In the genomic region with DNA sequence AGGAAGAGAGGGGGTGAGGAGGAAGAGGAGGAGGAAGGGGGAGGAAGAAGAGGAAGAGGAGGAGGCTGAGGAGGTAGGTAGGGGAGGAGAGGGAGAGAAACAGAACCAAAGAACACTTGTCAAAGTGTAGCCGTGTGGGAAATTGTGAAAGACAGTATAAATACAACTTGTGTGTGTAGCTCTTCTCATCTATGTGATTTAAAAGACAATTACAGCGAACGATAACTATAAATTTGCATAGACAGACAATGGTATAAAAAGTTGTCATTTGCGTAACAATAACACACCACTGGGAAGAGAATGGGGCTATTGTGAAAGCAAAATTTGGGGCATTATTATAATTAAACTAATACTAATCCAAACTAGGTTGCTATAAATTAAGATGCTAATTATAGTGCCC, we compare ENCODE assay signal across 25 mouse cellular contexts. TPM values are rescaled to one million over a fixed set of nuclear protein-coding genes. Genes with fewer than 3 reads are reported as not detected.
DNase-seq lines count a peak whose midpoint lies in the region; ATAC-seq and TF ChIP-seq lines count a peak whose summit lies in the region.
"Had no signal": no experiment of that assay in that cellular context is flagged by ENCODE, and none has a peak within 500 bp of the region (broad histone marks: within the 10 kb centered on the region; RNA-seq: fewer than 3 reads in every experiment).

No protein-coding gene starts in this region.

- H3K36me3 ChIP-seq in forebrain, embryonic 14.5 days (ENCODE audit: control insufficient read depth, insufficient read depth, low read length): no peaks in the 10 kb centered on the region
- no peaks in the 10 kb centered on the region for H3K36me3 ChIP-seq in forebrain, embryonic 11.5 days (ENCODE audit: control insufficient read depth, insufficient read depth, low read length)
- no peaks in the 10 kb centered on the region for H3K36me3 ChIP-seq in forebrain, postnatal 0 days (ENCODE audit: insufficient read depth)
- no peaks in the 10 kb centered on the region for H3K36me3 ChIP-seq in intestine, embryonic 15.5 days
- H3K36me3 ChIP-seq: embryonic facial prominence, embryonic 13.5 days; embryonic facial prominence, embryonic 15.5 days had no signal

- no peak for TF ChIP-seq CTCF in brain, embryonic 14.5 days (IDR thresholded peaks at IDR 0.05; ENCODE audit: borderline replicate concordance, extremely low read depth, insufficient read depth, insufficient read length)
- no peak for TF ChIP-seq CTCF in forebrain, postnatal 0 days (IDR thresholded peaks at IDR 0.05; ENCODE audit: low read depth)

- DNase-seq in forebrain, embryonic 14.5 days (ENCODE audit: low spot score): no peak
- DNase-seq in forebrain, embryonic 11.5 days (ENCODE audit: low spot score): no peak
- peak; percentile 30 for DNase-seq in retina, postnatal 1 day
- DNase-seq in retina, embryonic 14.5 days (ENCODE audit: low spot score): no peak
- peak; percentile 50 for DNase-seq in brain, embryonic 14.5 days (ENCODE audit: low read depth)
- no peak for DNase-seq in forebrain, postnatal 0 days
- no peak for DNase-seq in lung, postnatal 4 days
- DNase-seq: adrenal gland, adult 8-10 months; adrenal gland, postnatal 14 days; adrenal gland, postnatal 36 days; cerebellum, adult 11 months; cerebellum, adult 18-20 months; cerebellum, adult 8-10 months; cerebellum, adult 9-11 months; cerebellum, postnatal 14 days; cerebellum, postnatal 36 days; embryo, embryonic 11 days had no signal

- no peaks in the 10 kb centered on the region for H3K27me3 ChIP-seq in forebrain, embryonic 14.5 days (replicated peaks; ENCODE audit: control insufficient read depth, insufficient read depth, low read length)
- no peaks in the 10 kb centered on the region for H3K27me3 ChIP-seq in forebrain, embryonic 11.5 days (ENCODE audit: control insufficient read depth, insufficient read depth, low read length)
- H3K27me3 ChIP-seq in forebrain, postnatal 0 days (ENCODE audit: insufficient read depth, low read length): no peaks in the 10 kb centered on the region
- no peaks in the 10 kb centered on the region for H3K27me3 ChIP-seq in intestine, embryonic 15.5 days (replicated peaks)
- H3K27me3 ChIP-seq: embryonic facial prominence, embryonic 13.5 days; embryonic facial prominence, embryonic 15.5 days had no signal

- TF ChIP-seq POLR2A in brain, embryonic 14.5 days (IDR thresholded peaks at IDR 0.05; ENCODE audit: borderline replicate concordance, extremely low read depth, insufficient read depth, insufficient read length, poor library complexity, severe bottlenecking): no peak

- H3K27ac ChIP-seq in forebrain, embryonic 14.5 days (ENCODE audit: low read depth, low read length): no peak overlapping the region
- H3K27ac ChIP-seq in forebrain, embryonic 11.5 days (ENCODE audit: low read depth, low read length): no peak overlapping the region
- H3K27ac ChIP-seq in forebrain, postnatal 0 days (ENCODE audit: low read depth, low read length): no peak overlapping the region
- H3K27ac ChIP-seq in intestine, embryonic 15.5 days: no peak overlapping the region
- H3K27ac ChIP-seq: embryonic facial prominence, embryonic 13.5 days; embryonic facial prominence, embryonic 15.5 days had no signal

- no peaks in the 10 kb centered on the region for H3K9me3 ChIP-seq in forebrain, embryonic 14.5 days (replicated peaks; ENCODE audit: control insufficient read depth, low read length)
- no peaks in the 10 kb centered on the region for H3K9me3 ChIP-seq in forebrain, embryonic 11.5 days (ENCODE audit: control insufficient read depth, low read length)
- H3K9me3 ChIP-seq in forebrain, postnatal 0 days (ENCODE audit: low read length): no peaks in the 10 kb centered on the region
- H3K9me3 ChIP-seq in intestine, embryonic 15.5 days: no peaks in the 10 kb centered on the region
- H3K9me3 ChIP-seq: embryonic facial prominence, embryonic 13.5 days; embryonic facial prominence, embryonic 15.5 days had no signal

- no peak overlapping the region for H3K4me2 ChIP-seq in forebrain, embryonic 14.5 days (ENCODE audit: low read length)
- no peak overlapping the region for H3K4me2 ChIP-seq in forebrain, embryonic 11.5 days (ENCODE audit: low read depth, low read length, severe bottlenecking)
- H3K4me2 ChIP-seq in forebrain, postnatal 0 days (ENCODE audit: low read depth): no peak overlapping the region
- H3K4me2 ChIP-seq in intestine, embryonic 15.5 days (replicated peaks): no peak overlapping the region
- H3K4me2 ChIP-seq: embryonic facial prominence, embryonic 13.5 days; embryonic facial prominence, embryonic 15.5 days had no signal

- H3K4me3 ChIP-seq in forebrain, embryonic 14.5 days (ENCODE audit: low read depth, low read length): no peak overlapping the region
- no peak overlapping the region for H3K4me3 ChIP-seq in forebrain, embryonic 11.5 days (ENCODE audit: low read depth, low read length)
- H3K4me3 ChIP-seq in forebrain, postnatal 0 days (ENCODE audit: low read depth, low read length): no peak overlapping the region
- no peak overlapping the region for H3K4me3 ChIP-seq in intestine, embryonic 15.5 days (replicated peaks)
- H3K4me3 ChIP-seq: embryonic facial prominence, embryonic 13.5 days; embryonic facial prominence, embryonic 15.5 days; erythroblast, embryonic 14.5 days had no signal

- H3K4me1 ChIP-seq in forebrain, embryonic 14.5 days (ENCODE audit: control insufficient read depth, insufficient read depth, low read length): no peaks in the 10 kb centered on the region
- no peaks in the 10 kb centered on the region for H3K4me1 ChIP-seq in forebrain, embryonic 11.5 days (replicated peaks; ENCODE audit: control insufficient read depth, insufficient read depth, low read length)
- H3K4me1 ChIP-seq in forebrain, postnatal 0 days (ENCODE audit: insufficient read depth): no peaks in the 10 kb centered on the region
- no peaks in the 10 kb centered on the region for H3K4me1 ChIP-seq in intestine, embryonic 15.5 days (replicated peaks)
- H3K4me1 ChIP-seq: embryonic facial prominence, embryonic 13.5 days; embryonic facial prominence, embryonic 15.5 days had no signal

- WGBS in forebrain, embryonic 14.5 days: 21% methylated on average over 4 of the region's 4 CpGs
- WGBS in forebrain, embryonic 11.5 days: 65% methylated on average over 4 of the region's 4 CpGs
- WGBS in forebrain, postnatal 0 days: 30% methylated on average over 4 of the region's 4 CpGs
- WGBS in intestine, embryonic 15.5 days: 83% methylated on average over 4 of the region's 4 CpGs

- H3K9ac ChIP-seq in forebrain, embryonic 14.5 days (ENCODE audit: low read length): no peak overlapping the region
- H3K9ac ChIP-seq in forebrain, embryonic 11.5 days (ENCODE audit: low read length): no peak overlapping the region
- H3K9ac ChIP-seq in forebrain, postnatal 0 days: no peak overlapping the region
- H3K9ac ChIP-seq in intestine, embryonic 15.5 days: no peak overlapping the region
- H3K9ac ChIP-seq: embryonic facial prominence, embryonic 13.5 days; embryonic facial prominence, embryonic 15.5 days had no signal

- ATAC-seq in forebrain, embryonic 14.5 days: peak; percentile 52; the same call in 1 of the 2 replicates
- ATAC-seq in forebrain, embryonic 11.5 days (replicated peaks; ENCODE audit: low FRiP score): no peak
- peak; percentile 78; the same call in 1 of the 2 replicates for ATAC-seq in forebrain, postnatal 0 days
- no peak for ATAC-seq in intestine, embryonic 15.5 days
- ATAC-seq: activated CD4-positive, CD25-positive, alpha-beta regulatory T cell, adult 4 months had no signal

RNA-seq across cellular contexts. Expression of a gene that starts 20.0 kb away (rescaled TPM):
- polyA plus RNA-seq in forebrain, embryonic 14.5 days (2014; fragmentation: Nextera tagmentation; extraction: Ambion mirVana): 3.0 TPM in 2 replicates
- polyA plus RNA-seq in forebrain, embryonic 11.5 days (2014; fragmentation: Nextera tagmentation; extraction: Ambion mirVana): 2.3 and 2.5 TPM in 2 replicates
- 15.2 and 16.3 TPM in 2 replicates for polyA plus RNA-seq in brain, embryonic 14.5 days (2012; rRNA removed)
- 22.5 and 33.1 TPM in 2 replicates for total RNA-seq in forebrain, postnatal 0 days (2014; rRNA removed)
- 5.1 and 6.9 TPM in 2 replicates for polyA plus RNA-seq in forebrain, postnatal 0 days (2015; fragmentation: Nextera tagmentation; extraction: Ambion mirVana)
- 2.0 and 2.1 TPM in 2 replicates for polyA plus RNA-seq in intestine, embryonic 15.5 days (2015; fragmentation: Nextera tagmentation; extraction: Ambion mirVana)
- total RNA-seq: common myeloid progenitor, adult 5-6 weeks; MEL had no signal
- polyA plus RNA-seq: activated CD4-positive, CD25-positive, alpha-beta regulatory T cell, adult 4 months; C2C12; erythroblast, embryonic 14.5 days had no signal

Comparison
In these comparisons a context has a peak if more than half of its experiments do, and no peak if none do; other contexts are left out.
1. ATAC-seq: peak in forebrain, embryonic 14.5 days (single experiment) and forebrain, postnatal 0 days (single experiment); none in forebrain, embryonic 11.5 days (single experiment) and intestine, embryonic 15.5 days (single experiment).
2. DNase-seq: peak in retina, postnatal 1 day (single experiment) and brain, embryonic 14.5 days (single experiment); none in forebrain, embryonic 14.5 days (single experiment), forebrain, embryonic 11.5 days (single experiment), retina, embryonic 14.5 days (single experiment), forebrain, postnatal 0 days (single experiment) and lung, postnatal 4 days (0 of 2).